Mouse (Mus musculus) small intestine, adult 2 months (tissue): ENCODE results near the gene Calr. TPM values are rescaled to one million over a fixed set of nuclear protein-coding genes. Genes with fewer than 3 reads are reported as not detected.
A peak's percentile ranks its signal among the peaks of the same experiment; 100 is the strongest.

Experiments used
- H3K27ac ChIP-seq: fragments of 200-500 bp; 2 replicates; pipeline ENCODE4 v1.5.1; 2012; ENCODE audit warnings: low read depth, low read length, control low read depth, inconsistent platforms; ENCODE audit not compliant: insufficient read depth
- H3K27me3 ChIP-seq: fragments of 200-500 bp; 2 replicates; pipeline ENCODE4 v1.6.1; 2012; ENCODE audit warnings: mild to moderate bottlenecking, moderate library complexity, low read length, inconsistent platforms; ENCODE audit not compliant: control insufficient read depth, insufficient read depth
- H3K36me3 ChIP-seq: fragments of 200-500 bp; 2 replicates; pipeline ENCODE4 v1.6.1; 2012; ENCODE audit warnings: mild to moderate bottlenecking, low read length, control low read depth, inconsistent platforms; ENCODE audit not compliant: control insufficient read depth, insufficient read depth
- H3K4me1 ChIP-seq: fragments of 200-500 bp; 2 replicates; pipeline ENCODE4 v1.6.1; 2012; ENCODE audit warnings: low read length, inconsistent platforms, mixed read lengths; ENCODE audit not compliant: control insufficient read depth, insufficient read depth, insufficient read length
- H3K4me3 ChIP-seq: fragments of 200-500 bp; 2 replicates; pipeline ENCODE4 v1.5.1; 2012; ENCODE audit warnings: low read depth, mild to moderate bottlenecking, control low read depth, inconsistent platforms, low read length, moderate library complexity
- CTCF ChIP-seq: fragments of 200-500 bp; IDR thresholded peaks from 2 replicates; pipeline ENCODE4 v1.5.1; 2012; ENCODE audit warnings: low read depth, mild to moderate bottlenecking, control low read depth, inconsistent platforms, low read length, moderate library complexity, mixed read lengths; ENCODE audit not compliant: insufficient replicate concordance, insufficient read length; ENCODE audit errors: extremely low read depth
- POLR2A ChIP-seq: fragments of 200-500 bp; IDR thresholded peaks from 2 replicates; pipeline ENCODE4 v1.6.1; 2012; ENCODE audit warnings: low read depth, mild to moderate bottlenecking, control low read depth, inconsistent platforms, low read length, moderate library complexity
- WGBS: fragments of 180-500 bp; shearing (Covaris S2); methylation state at CpG from one replicate; pipeline ENCODE4 v1.1.7; 2018; 5-methylcytosine and 5-hydroxymethylcytosine counted together
- polyA plus RNA-seq: library from polyadenylated mRNA; depleted of rRNA; stranded (reverse); fragments of >200 nt; gene quantifications from 2 replicates; pipeline ENCODE4 v1.2.3, GENCODE M21; 2012

The Calr gene
- polyA plus RNA-seq, 1 experiment, result 120 TPM

DNA sequence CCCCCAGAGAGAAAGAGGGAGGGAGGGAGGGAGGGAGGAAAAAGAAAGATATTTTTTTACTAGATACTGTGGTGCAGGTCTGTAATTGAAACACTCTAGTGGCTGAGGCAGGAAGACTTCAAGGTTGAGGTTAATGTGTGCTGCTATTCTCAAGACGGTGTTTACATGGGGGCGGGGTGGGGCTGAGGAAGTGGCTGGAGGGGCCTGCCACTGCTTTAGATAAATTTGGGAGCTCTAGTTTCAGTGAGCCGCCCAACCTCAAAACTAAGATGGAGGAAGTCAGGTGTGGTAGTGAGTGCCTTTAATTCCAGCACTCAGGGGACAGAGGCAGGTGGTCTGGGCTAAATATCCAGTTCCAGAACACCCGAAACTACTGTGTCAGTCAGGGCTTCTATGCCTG is 21.1 kb downstream of the Calr start:
- Histone ChIP-seq H3K36me3 (no peaks in the 10 kb centered on the region), H3K27me3 (no peaks in the 10 kb centered on the region), H3K4me1 (peaks cover 4% of the 10 kb centered on the region), H3K27ac (peak overlapping the region; percentile 31; the same call in 1 of the 2 replicates), H3K4me3 (no peak overlapping the region)
- no peak for TF ChIP-seq POLR2A
- no peak for TF ChIP-seq CTCF
- 57% methylated on average over 4 of the region's 4 CpGs for WGBS

DNA sequence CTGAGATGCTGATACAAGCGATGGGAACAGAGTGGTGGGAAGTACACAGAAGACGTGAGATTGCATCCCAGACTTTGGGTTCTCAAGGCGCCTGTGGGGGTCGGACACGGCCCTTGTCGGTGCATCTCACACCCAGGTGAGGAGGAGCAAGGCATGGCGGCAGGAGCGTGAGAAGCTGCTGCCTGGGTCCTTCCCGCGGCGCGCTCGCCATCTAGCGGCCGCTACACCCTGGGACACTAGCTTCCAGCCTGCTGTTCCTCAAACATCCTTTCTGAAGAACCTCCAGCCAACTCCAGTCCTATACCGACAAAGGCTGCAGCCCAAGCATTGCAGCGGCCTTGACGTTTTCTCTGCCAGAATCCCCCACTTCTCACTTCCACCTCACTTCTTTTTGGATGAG is 23.1 kb downstream of the Calr start:
- no peaks in the 10 kb centered on the region for H3K36me3 ChIP-seq
- TF ChIP-seq POLR2A, result no peak
- peak; percentile 79 for TF ChIP-seq CTCF
- no peak overlapping the region for H3K27ac ChIP-seq
- WGBS, result 1% methylated on average over 18 of the region's 18 CpGs
- no peak overlapping the region for H3K4me3 ChIP-seq
- H3K27me3 ChIP-seq, result no peaks in the 10 kb centered on the region
- peaks cover 4% of the 10 kb centered on the region for H3K4me1 ChIP-seq

- no peaks in the 10 kb centered on the region for H3K27me3 ChIP-seq
- TF ChIP-seq POLR2A (no peak), CTCF (no peak)
- WGBS, result 76% methylated on average over 3 of the region's 3 CpGs
- H3K4me3 ChIP-seq, result no peak within 1 kb of the TSS
- H3K4me1 ChIP-seq, result peaks cover 4% of the 10 kb centered on the region
- H3K27ac ChIP-seq, result no peak within 1 kb of the TSS
- H3K36me3 ChIP-seq, result no peaks in the 10 kb centered on the region
These were observed 24.0 kb downstream of the Calr start, which contains the start of gene Dand5 for GRCm38 (mm10) chr8:84822723-84823122. Gene Dand5 (minus strand): TSS chr8:84822823.

DNA sequence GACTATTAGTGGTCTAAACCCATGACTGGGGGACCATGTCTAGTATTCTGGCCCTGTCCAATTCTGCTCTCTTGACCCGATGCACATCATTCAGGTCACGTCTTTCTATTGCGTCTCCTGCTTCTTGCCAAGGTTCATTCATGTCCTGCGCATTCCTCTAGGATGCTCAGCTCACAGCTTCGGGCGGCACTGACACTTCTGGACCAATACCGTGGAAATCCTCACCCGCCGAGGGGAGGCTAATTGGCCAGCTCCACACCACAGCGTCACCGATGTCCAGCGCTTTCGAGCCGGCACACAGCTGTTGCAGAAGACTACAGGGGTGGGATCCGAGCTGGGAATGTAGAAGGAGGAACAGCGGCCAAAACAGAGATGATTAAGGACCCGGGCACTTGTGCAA is 30.6 kb downstream of the Calr start:
- H3K4me3 ChIP-seq, result no peak overlapping the region

DNA sequence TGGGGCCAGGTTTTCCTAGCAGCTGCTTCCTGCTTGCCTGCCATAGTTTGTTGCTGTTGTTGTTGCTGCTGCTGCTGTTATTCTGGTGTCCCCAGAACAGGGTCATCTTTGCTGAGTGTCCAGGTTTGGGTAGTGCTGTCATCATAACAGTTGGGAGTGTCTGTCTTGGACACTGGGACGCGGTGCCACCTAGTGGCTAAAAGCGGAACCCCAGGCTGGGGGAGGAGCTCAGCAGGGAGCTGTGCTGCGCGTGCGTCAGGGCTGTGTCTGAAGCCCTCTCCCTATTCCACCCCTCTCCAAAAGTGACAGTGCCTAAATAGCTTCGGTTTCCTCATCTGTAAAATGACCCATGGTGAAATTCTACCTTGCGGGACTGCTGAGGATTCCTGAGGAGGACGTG is 31.2 kb downstream of the Calr start:
- Histone ChIP-seq H3K4me1 (no peaks in the 10 kb centered on the region; the same call in 1 of the 2 replicates), H3K27me3 (peaks cover 5% of the 10 kb centered on the region; the same call in 1 of the 2 replicates), H3K4me3 (no peak overlapping the region), H3K27ac (no peak overlapping the region), H3K36me3 (no peaks in the 10 kb centered on the region)
- 14% methylated on average over 9 of the region's 9 CpGs for WGBS
- TF ChIP-seq POLR2A, result no peak
- peak; percentile 92; the same call in 1 of the 2 replicates for TF ChIP-seq CTCF

More for the DNA sequence above, 30.6 kb downstream of the Calr start:
- H3K36me3 ChIP-seq, result no peaks in the 10 kb centered on the region
- H3K27ac ChIP-seq, result no peak overlapping the region
- peaks cover 3% of the 10 kb centered on the region; the same call in 1 of the 2 replicates for H3K27me3 ChIP-seq
- TF ChIP-seq CTCF, result no peak
- TF ChIP-seq POLR2A, result no peak
- 81% methylated on average over 17 of the region's 17 CpGs for WGBS
- H3K4me1 ChIP-seq, result no peaks in the 10 kb centered on the region; the same call in 1 of the 2 replicates

GRCm38 (mm10) chr8:84814555-84815441 is 31.9 kb downstream of the Calr start:
- WGBS, result 33% methylated on average over 19 of the region's 19 CpGs
- Histone ChIP-seq H3K27me3 (peaks cover 5% of the 10 kb centered on the region; the same call in 1 of the 2 replicates), H3K4me3 (no peak overlapping the region), H3K4me1 (no peaks in the 10 kb centered on the region; the same call in 1 of the 2 replicates), H3K36me3 (no peaks in the 10 kb centered on the region), H3K27ac (no peak overlapping the region)
- no peak for TF ChIP-seq CTCF
- TF ChIP-seq POLR2A, result no peak

DNA sequence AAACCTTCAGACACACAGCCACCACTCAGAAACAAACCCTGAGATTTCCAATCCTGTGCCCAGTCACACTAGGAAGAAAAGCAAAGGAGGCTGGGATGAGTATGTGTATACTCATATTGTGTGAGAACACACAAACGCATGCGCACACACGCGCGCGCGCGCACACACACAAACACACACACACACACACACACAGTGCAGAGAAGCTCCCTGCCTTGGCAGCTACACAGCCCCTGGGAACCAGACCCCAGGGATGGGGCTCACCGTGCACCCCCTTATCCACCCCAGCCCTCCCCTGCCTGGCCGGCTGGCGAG is 32.5 kb downstream of the Calr start:
- TF ChIP-seq POLR2A (no peak), CTCF (no peak)
- Histone ChIP-seq H3K36me3 (no peaks in the 10 kb centered on the region), H3K27me3 (peaks cover 5% of the 10 kb centered on the region; the same call in 1 of the 2 replicates), H3K4me1 (no peaks in the 10 kb centered on the region; the same call in 1 of the 2 replicates), H3K27ac (no peak overlapping the region), H3K4me3 (no peak overlapping the region)
- WGBS, result 83% methylated on average over 11 of the region's 11 CpGs
